Mouse (Mus musculus) lung, postnatal 25 days (tissue): ENCODE measurements around the gene Olfr411.

ENCODE experiments used
- DNase-seq: peaks from one replicate; pipeline ENCODE4 v3.0.0; 2022; ENCODE audit warnings: low spot score

Gene Olfr411

GRCm38 (mm10) chr11:74352550-74352949 is at the start of gene Olfr411:
Gene Olfr411, minus strand, starts transcription at chr11:74352650.
- DNase-seq, result no peak

- no peak for DNase-seq
These were observed 49.7 kb upstream of the Olfr411 start for GRCm38 (mm10) chr11:74402126-74402525.

GRCm38 (mm10) chr11:74395583-74395982 is 43.1 kb upstream of the Olfr411 start:
- DNase-seq, result no peak

GRCm38 (mm10) chr11:74393489-74393888 is 41.0 kb upstream of the Olfr411 start:
- DNase-seq, result no peak

GRCm38 (mm10) chr11:74392903-74393302 is 40.5 kb upstream of the Olfr411 start:
- DNase-seq, result no peak

GRCm38 (mm10) chr11:74391899-74392298 is 39.4 kb upstream of the Olfr411 start:
- DNase-seq, result no peak

GRCm38 (mm10) chr11:74387203-74387602 is 34.8 kb upstream of the Olfr411 start:
- DNase-seq, result no peak

- no peak for DNase-seq
These were observed 33.2 kb upstream of the Olfr411 start for GRCm38 (mm10) chr11:74385674-74386073.

- DNase-seq, result no peak
These were observed 26.9 kb upstream of the Olfr411 start for GRCm38 (mm10) chr11:74379166-74379873.

- peak; percentile 27 for DNase-seq
These were observed 24.4 kb upstream of the Olfr411 start for GRCm38 (mm10) chr11:74376847-74377246.

- peak; percentile 43 for DNase-seq
These were observed 19.1 kb upstream of the Olfr411 start for GRCm38 (mm10) chr11:74371393-74372100.

GRCm38 (mm10) chr11:74361769-74362168 is 9.3 kb upstream of the Olfr411 start, which contains the start of gene Olfr412:
Gene Olfr412, plus strand, starts transcription at chr11:74362069.
- no peak for DNase-seq

- DNase-seq, result no peak
These were observed 14.5 kb downstream of the Olfr411 start, which contains the start of gene Olfr410 for GRCm38 (mm10) chr11:74337931-74338330. Gene Olfr410, minus strand, starts transcription at chr11:74338031.

GRCm38 (mm10) chr11:74328781-74329180 is 23.7 kb downstream of the Olfr411 start:
- DNase-seq, result no peak

GRCm38 (mm10) chr11:74326044-74326443 is 26.4 kb downstream of the Olfr411 start:
- no peak for DNase-seq
